Mouse (Mus musculus) cerebellum, adult 9-10 months (tissue): ENCODE data around the gene Cnn2.

Experiments used
- DNase-seq: peaks from one replicate; pipeline ENCODE4 v3.0.0; 2022

Gene Cnn2

DNA sequence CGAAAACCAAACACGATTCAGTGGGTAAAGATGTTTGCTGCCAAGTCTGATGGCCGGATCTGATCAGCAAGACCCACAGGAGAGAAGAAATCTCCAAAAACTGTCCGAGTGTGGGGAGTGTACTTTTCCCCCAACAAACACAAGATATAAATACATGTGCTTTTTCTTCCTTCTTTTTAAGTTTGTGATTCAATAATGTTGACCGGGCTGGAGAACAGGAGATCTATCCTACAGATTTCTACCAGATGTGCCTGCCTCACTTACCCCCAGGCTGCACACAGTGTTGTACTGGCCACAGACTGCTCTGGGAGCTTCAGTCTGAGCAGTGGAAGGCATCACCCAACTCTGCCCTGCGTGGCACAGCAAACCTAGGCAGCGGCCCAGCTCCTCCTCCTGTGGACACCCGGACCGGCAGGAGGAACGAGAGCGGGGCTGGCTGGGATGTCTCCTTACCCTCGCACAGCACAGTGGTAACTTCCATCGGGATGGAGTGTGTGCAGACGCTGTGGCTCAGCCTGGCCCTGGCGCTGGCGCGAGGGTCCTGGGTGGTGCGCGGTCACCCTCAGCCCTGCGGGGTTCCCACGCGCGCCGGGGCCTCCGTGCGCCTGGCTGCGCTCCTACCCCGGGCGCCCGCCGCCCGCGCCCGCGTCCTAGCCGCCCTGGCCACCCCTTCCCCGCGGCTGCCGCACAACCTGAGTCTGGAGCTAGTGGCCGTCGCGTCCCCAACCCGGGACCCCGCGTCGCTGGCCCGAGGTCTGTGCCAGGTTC, 17.8 kb upstream of the Cnn2 start, which contains the start of gene Grin3b:
TSS of gene Grin3b (plus strand) at position 301 of the 768 bp plus-strand sequence.
- DNase-seq: no peak

DNA sequence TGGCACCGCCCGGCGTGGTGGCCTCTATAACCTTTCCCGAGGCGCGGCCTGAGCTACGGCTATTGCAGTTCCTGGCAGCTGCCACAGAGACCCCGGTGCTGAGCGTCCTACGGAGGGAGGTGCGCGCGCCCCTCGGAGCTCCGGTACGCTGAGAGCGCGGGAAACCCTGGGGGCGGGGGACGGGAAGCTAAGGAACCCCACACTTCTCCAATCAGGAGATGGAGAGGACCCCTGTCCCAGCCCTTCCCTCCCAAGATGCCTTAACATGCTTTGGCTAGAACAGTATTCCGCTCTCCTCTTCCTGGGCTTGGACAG, 17.2 kb upstream of the Cnn2 start:
- no peak for DNase-seq

DNA sequence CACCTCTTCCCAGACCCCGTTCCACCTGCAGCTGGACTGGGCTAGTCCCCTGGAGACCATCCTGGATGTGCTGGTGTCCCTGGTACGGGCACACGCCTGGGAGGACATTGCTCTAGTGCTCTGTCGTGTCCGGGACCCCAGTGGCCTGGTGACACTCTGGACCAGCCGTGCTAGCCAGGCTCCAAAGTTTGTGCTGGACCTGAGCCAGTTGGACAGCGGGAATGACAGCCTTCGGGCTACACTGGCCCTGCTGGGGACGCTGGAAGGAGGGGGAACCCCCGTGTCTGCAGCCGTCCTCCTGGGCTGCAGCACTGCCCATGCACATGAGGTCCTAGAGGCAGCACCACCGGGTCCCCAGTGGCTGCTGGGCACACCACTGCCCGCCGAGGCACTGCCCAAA, 15.6 kb upstream of the Cnn2 start:
- DNase-seq: no peak

DNA sequence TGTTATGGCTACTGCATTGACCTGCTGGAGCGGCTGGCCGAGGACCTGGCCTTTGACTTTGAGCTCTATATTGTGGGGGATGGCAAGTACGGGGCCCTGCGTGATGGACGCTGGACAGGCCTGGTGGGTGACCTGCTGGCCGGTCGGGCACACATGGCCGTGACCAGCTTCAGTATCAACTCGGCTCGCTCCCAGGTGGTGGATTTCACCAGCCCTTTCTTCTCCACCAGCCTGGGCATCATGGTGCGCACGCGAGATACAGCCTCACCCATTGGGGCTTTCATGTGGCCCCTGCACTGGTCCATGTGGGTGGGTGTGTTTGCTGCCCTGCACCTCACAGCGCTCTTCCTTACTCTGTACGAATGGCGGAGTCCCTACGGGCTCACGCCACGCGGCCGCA, 14.3 kb upstream of the Cnn2 start:
- no peak for DNase-seq

DNA sequence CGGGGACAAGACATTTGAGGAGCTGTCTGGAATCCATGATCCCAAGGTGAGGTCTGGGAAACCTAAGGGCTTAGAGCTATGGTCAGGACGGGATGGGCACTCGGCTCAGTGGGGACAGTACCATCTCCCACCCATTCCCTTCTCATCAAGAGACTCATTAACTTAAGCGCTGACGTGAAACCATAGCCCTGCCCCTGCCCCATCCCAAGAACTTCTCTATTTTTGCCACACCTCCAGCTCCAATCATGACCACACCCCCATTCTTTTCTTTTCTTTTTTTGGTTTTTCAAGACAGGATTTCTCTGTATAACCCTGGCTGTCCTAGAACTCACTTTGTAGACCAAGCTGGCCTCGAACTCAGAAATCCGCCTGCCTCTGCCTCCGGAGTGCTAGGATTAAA, 13.7 kb upstream of the Cnn2 start:
- no peak for DNase-seq

DNA sequence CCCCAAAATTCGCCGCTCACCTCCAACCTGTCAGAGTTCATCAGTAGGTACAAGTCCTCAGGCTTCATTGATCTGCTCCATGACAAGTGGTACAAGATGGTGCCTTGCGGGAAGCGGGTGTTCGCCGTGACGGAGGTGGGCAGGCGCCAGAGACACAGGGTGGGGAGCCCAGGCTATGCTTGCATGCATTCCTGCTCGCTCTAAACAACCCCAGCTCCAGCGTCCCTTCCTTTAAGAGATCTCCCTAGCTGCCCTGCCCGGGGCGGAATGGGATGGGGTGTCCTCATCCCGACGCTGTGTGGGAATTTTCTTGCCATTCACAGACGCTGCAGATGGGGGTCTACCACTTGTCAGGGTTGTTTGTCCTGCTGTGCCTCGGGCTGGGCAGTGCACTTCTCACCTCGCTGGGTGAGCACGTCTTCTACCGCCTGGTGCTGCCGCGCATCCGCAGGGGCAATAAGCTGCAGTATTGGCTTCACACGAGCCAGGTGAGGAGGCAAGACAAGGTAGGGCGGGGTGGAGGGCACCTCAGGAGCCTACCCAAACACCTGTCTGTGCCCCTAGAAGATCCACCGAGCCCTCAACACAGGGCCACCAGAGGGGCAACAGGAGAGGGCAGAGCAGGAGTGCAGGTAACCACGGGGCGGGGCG, 12.2 kb upstream of the Cnn2 start:
- no peak for DNase-seq

DNA sequence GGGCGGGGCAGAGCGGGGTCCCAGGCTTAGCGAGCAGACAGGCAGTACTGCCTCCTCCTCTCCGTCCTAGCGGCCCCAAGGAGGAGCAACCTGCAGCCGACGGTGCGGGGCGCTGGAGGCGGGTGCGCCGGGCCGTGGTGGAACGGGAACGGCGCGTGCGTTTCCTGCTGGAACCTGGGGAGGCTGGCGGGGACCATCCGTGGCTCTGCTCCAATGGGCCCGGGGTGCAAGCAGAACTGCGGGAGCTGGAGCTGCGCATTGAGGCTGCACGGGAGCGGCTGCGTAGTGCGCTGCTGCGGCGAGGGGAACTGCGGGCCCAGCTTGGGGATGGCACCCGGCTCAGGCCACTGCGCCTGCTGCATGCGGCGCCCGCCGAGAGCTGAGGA, 11.7 kb upstream of the Cnn2 start:
- DNase-seq: no peak

DNA sequence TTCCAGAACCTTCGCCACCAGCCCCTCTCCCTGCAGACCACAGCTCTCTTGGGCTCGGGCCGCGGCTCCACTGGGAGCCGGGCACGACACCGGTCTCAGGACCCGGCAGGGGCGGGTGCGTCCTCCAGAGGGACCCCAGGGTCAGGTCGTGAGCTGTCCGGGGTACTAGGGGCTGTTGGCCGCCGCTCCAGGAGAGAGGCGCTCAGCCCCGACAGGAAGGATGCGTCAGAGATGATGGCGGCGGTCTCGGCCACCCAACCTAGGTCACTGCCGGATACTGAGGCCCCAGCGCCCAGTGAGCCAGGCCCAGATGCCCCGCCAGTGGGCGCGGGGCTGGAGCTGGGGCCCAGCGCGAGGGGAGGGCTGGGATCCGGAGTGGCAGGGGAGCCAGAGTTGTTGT, 11.1 kb upstream of the Cnn2 start:
- DNase-seq: no peak

DNA sequence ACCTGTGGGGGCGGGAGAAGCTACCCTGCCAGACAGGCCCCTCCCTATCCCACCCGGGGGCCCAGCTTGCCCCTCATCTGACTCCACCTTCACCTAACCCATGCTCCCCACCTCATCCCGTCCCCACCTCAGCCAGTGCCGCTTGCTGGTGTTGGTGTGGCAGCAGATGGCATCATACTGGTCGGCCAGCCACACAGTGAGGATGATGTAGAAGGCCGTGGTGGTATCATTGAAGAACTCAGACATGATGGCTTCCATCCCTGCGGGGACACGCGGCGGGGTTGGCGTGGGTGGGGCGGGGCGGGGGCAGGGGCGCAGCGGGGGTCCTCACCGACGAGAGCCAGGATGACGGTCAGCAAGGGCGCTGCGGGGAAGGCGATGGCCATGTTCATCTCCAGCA, 10.3 kb upstream of the Cnn2 start:
- DNase-seq: no peak

DNA sequence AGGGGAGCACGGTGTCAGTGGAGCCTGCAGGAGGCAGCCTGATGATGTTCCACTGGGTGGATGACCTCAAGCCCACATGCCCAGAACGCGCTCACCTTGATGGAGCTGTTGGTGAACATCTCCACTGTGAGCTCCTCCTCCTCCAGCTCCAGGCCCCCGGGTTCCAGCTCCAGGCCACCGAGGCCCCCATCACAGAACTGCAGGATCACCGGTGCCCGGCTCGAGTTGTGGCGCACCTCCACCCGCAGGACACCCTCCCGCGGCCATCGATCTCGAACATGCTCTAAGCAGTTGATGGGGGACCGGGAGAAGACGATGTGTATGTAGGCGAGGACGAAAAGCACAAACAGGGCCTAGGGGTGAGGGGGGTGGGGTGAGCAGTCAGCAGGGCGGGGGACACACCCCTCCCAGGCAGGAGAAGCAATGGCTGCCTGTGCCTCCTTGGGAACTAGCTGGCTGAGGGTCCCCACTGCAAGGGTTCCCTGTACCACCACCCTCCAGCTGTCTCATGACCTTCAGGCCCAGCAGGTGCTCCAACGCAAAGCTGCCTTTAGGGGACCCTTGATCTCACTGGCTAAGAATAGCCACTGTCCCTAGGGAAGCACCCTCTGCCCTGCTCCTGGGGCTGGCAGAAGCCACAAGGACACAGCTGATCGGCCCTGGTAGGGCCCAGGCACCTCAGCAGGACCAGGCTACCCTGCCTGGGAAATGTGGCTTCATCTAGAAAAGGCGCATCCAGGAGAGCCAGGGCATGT, 8.8 kb upstream of the Cnn2 start:
- no peak for DNase-seq

DNA sequence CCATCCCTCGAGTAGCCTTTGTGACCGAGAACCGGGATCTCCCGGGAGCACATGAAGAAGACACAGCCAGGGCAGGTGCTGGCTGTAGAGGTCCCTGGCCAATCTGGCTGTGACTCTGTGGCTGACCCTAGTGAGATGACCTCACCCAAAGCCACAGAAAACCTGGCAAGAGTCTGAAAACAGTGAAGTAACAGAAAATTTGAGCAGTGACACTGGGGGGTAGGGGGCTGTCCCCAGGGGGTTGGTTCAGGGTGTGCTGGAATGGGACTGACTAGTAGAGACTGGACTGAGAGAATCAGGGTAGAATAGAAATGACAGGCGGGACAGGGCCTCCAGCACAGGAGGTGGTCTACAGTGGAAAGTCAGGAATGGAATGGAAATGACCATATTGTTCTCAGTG, 5.2 kb upstream of the Cnn2 start:
- no peak for DNase-seq

DNA sequence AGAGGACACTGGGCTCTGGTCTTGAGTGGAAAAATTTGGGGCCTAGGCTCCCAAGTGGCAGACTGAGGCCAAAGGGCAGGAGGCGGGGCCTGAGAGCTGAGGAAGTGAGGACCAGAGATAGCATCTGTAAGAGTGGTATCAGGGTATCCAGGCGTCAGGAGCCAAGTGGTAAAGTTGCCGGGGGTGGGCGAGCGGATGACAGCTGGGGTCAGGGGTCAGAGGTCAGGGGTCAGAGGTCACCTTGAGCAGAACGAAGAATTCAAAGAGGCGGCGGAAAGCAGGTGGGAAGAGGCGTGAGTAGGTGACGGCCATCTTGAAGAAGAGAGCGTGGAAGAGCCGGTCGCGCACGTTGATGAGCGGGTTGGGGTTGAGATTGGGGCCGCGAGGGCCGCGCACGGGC, 4.7 kb upstream of the Cnn2 start:
- peak; percentile 87 for DNase-seq

DNA sequence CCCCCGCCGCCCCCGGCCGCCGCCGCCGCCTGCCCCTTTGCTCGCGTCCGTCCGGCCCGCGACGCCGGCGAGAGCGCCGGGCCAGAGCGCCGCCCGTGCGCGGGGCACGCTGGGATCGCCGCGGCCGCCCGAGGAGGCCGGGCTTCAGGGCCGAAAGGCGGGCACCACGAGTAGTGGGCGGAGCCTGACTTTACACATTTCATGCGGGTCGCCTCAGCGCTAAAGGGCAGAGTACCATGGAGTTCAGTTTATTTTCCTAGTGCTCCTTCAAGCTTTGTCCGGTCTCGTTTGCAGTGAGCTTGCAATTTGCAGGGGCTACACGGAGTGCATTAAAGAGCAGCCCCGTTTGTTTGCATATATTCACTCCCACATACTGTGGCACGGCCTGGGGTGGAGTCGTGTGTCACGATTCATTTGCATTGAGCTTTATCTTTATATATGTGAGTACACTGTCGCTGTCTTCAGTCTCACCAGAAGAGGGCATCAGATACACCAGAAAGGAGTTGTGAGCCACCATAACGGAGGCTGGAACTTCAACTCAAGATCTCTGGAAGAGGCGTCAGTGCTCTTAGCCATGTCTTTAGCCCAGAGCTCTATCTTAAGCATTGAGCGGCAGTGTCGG, 4.1 kb upstream of the Cnn2 start, which contains the start of gene Tmem259:
TSS of gene Tmem259 (minus strand) at position 136 of the 622 bp plus-strand sequence.
- peak; percentile 87 for DNase-seq

DNA sequence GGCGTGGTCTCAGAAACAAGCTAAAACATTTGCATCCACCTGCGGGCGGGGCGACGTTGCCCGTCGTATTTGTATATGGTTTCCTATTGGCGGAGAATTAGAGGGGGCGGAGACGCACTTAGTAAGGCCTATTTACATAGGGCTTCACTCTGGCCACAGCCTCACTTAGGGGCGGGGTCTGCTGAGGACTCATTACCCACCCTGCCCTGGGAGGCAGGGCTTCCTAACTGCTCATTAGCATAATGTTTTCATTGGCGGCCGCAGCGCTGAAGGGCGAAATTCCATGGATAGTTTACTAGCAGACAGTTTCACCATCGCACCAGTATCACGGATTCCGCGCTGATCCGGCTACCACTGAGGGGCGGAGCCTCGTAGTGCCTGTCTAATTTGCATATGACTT, 3.5 kb upstream of the Cnn2 start:
- peak; percentile 100 for DNase-seq

DNA sequence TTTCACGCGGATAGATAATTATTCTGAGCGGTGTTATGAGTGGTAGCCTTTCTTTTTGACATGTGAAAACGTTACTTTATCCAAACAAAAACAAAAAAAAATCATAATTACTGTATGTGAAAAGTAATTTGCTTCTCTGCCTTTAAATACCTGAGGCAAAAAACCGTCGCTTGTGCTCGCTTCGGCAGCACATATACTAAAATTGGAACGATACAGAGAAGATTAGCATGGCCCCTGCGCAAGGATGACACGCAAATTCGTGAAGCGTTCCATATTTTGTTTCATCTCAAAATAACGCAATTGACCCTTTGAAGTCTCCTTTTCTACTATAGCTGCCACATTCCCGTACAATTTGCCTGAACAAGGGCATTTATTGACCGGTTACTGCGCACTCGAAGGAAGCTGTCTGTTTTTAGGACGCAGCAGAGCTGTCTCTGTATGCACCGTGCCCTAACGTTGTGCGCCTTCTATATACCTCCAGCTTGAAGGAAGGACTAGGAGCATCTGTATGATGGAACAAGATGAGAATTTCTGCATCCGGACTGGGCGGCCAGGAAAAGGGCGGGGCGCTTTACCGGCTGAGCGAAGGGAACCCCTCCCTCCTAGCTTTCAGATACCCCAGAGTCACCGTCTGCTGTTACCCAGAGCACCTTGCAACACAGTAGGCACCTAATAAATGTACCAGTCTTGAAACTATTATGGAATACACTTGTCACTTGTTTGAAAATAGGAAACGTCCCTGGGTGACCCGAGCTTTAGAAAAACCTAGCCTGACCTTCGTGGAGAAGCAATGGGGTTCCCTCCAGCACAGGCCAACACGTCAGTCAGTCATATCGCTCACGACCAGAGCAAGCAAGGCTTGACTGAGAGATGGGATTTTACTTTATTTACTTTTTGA, 2.8 kb upstream of the Cnn2 start:
- DNase-seq: peak; percentile 89

DNA sequence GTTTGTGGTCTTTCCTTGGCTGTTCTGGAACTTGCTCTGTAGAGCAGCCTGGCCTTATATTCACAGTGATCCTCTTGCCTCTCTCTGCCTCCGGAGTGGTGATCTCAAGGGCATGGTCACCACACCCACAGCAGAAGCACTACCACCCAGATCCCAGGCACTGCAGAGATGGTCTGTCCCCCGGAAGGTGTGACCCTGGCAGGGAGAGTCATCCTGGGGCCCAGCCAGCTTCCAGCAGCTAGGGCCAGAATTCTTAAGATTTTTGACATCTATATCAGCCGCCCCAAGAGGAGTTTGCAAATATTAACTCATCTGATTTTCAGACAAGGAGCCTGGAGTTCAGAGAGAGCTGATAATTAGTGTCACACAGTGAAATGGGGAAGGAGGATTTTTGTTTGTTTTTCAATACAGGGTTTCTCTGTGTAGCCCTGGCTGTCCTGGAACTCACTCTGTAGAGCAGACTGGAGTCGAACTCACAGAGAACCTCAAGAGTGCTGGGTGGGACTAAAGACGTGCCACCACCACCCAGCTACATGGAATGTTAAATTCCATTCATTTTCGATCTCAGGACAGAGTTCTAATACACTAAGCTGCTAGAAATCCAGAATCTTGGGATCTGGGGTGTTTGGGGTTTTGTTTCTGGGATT, 2.0 kb upstream of the Cnn2 start:
- peak; percentile 72 for DNase-seq

DNA sequence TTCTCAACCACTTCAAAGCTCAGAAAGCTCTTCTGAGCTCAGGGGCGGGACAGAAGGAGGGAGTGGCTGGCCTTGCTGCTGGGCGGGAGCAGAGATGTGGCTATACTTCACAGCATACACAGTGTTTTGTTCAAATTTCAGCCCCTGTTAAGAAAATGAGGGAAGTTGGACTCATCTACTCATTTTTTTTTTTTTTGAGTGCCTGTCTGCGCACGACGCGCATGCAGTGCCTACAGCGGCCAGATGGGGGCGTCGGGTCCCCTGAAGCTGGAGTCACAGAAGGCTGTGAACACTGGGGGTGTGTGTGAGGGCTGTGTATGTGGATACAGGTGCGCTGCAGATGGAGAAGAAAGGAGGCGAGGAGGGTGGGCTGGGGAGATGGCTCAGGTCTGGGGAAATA, 1.4 kb upstream of the Cnn2 start:
- peak; percentile 91 for DNase-seq

DNA sequence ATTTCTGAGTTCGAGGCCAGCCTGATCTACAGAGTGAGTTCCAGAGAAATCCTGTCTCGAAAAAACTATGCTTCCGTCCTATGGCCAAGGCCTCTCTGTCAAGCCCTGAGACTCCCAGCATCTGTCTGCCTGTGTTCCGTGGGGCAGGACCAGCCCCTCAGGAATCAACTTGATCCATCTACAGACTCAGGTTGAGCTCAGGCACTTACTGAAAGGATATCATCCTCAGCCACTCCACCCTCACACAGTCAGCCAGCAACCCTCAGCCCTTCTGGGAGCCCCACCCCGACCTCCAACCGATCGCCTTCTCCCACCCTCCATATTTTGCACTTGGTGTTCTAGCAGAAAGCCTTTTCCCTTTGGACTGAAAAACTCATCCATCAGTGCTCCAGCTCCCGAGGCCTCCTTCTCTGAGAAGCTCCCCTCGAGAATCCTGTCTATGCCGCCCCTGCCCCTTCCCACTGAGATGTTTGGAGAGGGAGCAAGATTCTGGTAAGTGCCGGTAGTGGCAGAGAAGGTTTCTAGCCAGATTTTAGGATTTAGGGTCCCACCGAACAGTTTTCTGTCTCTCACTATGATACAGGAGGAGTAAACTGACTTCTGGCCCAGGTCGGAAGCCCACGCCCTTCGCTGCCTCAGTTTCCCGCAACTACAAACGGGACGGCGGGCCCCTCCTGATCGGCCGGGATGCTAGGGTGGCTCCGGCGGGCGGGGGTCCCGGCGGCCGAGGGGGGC, 446 bp upstream of the Cnn2 start:
- DNase-seq: no peak

DNA sequence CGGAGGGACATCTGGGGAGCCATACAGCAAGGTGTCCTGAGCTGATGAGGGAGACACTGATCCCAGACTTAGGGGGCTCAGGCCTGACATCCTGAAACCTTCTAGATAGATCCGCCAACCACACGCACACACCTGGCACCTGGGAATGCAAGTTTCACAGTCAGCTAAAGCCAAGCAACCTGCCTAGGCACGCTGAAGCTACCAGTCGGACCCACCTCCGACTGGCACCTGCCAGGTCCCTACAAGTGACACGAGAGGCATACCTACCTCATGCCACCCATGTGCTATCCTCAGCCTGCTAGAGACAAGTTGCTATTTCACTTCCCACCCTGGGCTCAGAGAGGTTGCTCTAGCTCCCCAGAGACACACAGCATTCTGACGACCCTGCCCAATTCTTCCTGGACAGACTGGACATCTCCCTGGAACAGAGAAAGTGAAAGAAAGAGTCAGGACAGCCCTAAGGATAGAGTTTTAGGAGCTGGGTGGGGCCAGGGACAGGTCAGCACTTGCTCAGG, 945 bp downstream of the Cnn2 start:
- no peak for DNase-seq

DNA sequence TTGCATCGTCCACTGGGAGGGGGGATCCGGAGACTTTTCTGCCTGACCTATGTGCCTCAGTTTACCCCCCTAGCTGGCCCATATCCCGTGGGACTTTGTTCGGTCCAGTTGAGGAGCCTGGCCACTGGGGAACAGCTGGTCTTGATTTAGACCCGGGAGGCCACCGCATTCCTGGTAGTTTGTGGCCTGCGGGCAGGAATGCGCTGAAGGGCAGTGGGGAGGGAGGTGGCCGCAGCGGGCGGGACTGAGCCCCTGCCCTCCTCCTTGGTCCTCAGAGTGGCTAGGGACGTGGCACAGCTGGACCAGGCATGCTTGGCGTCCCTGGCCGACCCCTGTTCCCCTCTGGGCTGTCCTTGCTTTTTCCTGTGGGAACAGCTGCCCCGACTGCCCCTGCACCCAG, 1.5 kb downstream of the Cnn2 start:
- DNase-seq: no peak

DNA sequence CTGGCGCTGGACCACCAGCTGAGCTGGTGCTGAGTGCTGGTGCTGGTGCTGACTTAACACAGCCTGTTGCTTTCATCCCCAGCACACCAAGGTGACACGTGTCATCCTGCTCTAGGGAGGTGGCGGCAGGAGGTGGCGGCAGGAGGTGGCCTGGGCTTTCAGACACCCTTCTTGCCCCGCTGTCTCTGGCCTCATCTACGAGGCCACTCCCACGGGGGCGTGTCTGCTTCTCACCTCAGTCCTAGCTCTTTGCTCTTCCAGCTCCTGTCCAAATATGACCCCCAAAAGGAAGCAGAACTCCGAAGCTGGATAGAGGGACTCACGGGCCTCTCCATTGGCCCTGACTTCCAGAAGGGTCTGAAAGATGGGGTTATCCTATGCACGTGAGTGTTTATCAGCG, 2.7 kb downstream of the Cnn2 start:
- no peak for DNase-seq
